38 mouse cellular contexts compared by ENCODE assay signal in the genomic region with DNA sequence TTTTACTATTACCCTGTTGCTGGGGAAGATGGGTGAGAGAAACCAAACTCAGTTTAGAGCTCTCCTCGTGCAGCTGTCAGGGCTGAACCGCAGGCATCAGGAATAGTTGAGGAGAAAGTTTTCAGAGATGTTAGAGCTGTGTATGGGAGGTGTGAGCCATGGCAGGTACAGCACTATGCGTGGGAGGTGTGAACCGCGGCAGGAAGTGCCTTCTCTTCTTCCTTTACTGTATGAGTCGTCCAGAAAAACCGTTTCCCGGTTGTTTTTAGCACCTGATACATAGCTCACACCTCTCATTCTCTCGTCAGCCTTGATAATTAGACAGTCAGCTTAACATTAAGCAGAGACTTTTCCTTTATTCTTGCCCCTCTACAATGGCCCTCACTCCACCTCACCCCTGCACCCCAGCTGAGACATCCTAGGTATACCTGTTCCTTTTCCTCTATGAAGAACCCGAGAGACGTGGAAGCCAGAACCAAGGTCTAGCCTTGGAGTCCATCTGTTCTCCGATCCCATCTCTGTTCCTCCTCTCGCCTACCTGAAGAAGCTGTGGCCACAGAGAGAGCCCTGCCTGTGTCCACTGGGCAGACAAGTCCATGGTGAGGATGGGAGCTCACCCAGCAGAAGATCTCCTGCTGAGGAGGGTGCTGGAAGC. TPM values are rescaled to one million over a fixed set of nuclear protein-coding genes. Genes with fewer than 3 reads are reported as not detected.
DNase-seq lines count a peak whose midpoint lies in the region; ATAC-seq and TF ChIP-seq lines count a peak whose summit lies in the region.
"Had no signal": no experiment of that assay in that cellular context is flagged by ENCODE, and none has a peak within 500 bp of the region (broad histone marks: within the 10 kb centered on the region; RNA-seq: fewer than 3 reads in every experiment).

No protein-coding gene starts in this region.

- no peak overlapping the region for H3K9ac ChIP-seq in heart, adult 2 months (ENCODE audit: low read depth, low read length)
- H3K9ac ChIP-seq: heart, embryonic 15.5 days; limb, embryonic 13.5 days; midbrain, embryonic 15.5 days; neural tube, embryonic 12.5 days; stomach, embryonic 15.5 days had no signal

- intact Hi-C loops in heart, adult 2 months (cut with DNase I): no loop called here

- H3K79me2 ChIP-seq in heart, adult 2 months (replicated peaks; ENCODE audit: control insufficient read depth, insufficient read depth, low read length): no peaks in the 10 kb centered on the region

- TF ChIP-seq CTCF in heart, adult 2 months (IDR thresholded peaks at IDR 0.05): no peak

- H3K4me1 ChIP-seq in heart, adult 2 months (ENCODE audit: control insufficient read depth, insufficient read depth, low read length): no peaks in the 10 kb centered on the region
- peaks cover 13% of the 10 kb centered on the region for H3K4me1 ChIP-seq in embryonic facial prominence, embryonic 10.5 days
- H3K4me1 ChIP-seq: heart, embryonic 15.5 days; midbrain, embryonic 15.5 days; neural tube, embryonic 12.5 days; stomach, embryonic 15.5 days had no signal

- DNase-seq in heart, adult 11 months: peak; percentile 78
- DNase-seq in heart, adult 2 months: no peak
- DNase-seq in CD4-positive helper T cell, adult 2 months (ENCODE audit: low read depth, low spot score): peak; percentile 74
- no peak for DNase-seq in embryonic facial prominence, embryonic 10.5 days (ENCODE audit: low spot score)
- DNase-seq in yolk sac, embryonic 10.5 days (ENCODE audit: low spot score): no peak
- DNase-seq: adrenal gland, postnatal 14 days; cerebellum, adult 11-12 months; cerebellum, adult 9-11 months; gastrocnemius, postnatal 10 days; kidney, postnatal 14 days; lung, adult 18-20 months; thymus, postnatal 14 days had no signal

- no peak for TF ChIP-seq POLR2A in heart, adult 2 months (IDR thresholded peaks at IDR 0.05; ENCODE audit: insufficient read depth, low read depth, low read length)

- TF ChIP-seq EP300 in heart, adult 2 months (IDR thresholded peaks at IDR 0.05; ENCODE audit: insufficient read depth, low read depth, low read length): no peak

- H3K27ac ChIP-seq in heart, adult 2 months: no peak overlapping the region
- H3K27ac ChIP-seq in embryonic facial prominence, embryonic 10.5 days (replicated peaks): no peak overlapping the region
- H3K27ac ChIP-seq: heart, embryonic 10.5 days; heart, embryonic 15.5 days; limb, embryonic 13.5 days; macrophage; midbrain, embryonic 15.5 days; neural tube, embryonic 12.5 days; stomach, embryonic 15.5 days had no signal

- ATAC-seq in CD4-positive, CD25-positive, alpha-beta regulatory T cell, adult 4 months: peak; percentile 92
- peak; percentile 97 for ATAC-seq in inflammation-experienced regulatory T-cells, adult 6 months
- ATAC-seq: forebrain, embryonic 14.5 days; hindbrain, embryonic 16.5 days; intestine, postnatal 0 days; midbrain, embryonic 15.5 days had no signal

- H3K4me3 ChIP-seq in heart, adult 2 months: no peak overlapping the region
- no peak overlapping the region for H3K4me3 ChIP-seq in embryonic facial prominence, embryonic 10.5 days
- H3K4me3 ChIP-seq: erythroblast, embryonic 14.5 days; heart, embryonic 10.5 days; heart, embryonic 15.5 days; limb, embryonic 13.5 days; midbrain, embryonic 15.5 days; neural tube, embryonic 12.5 days; stomach, embryonic 15.5 days had no signal

- H3K36me3 ChIP-seq in heart, adult 2 months (ENCODE audit: control insufficient read depth, insufficient read depth, low read length): no peaks in the 10 kb centered on the region
- H3K36me3 ChIP-seq in embryonic facial prominence, embryonic 10.5 days (replicated peaks): no peaks in the 10 kb centered on the region
- H3K36me3 ChIP-seq: G1E; heart, embryonic 10.5 days; heart, embryonic 15.5 days; limb, embryonic 13.5 days; midbrain, embryonic 15.5 days; neural tube, embryonic 12.5 days; stomach, embryonic 15.5 days had no signal

- no peaks in the 10 kb centered on the region for H3K27me3 ChIP-seq in heart, adult 2 months (ENCODE audit: control insufficient read depth, insufficient read depth, low read length)
- no peaks in the 10 kb centered on the region for H3K27me3 ChIP-seq in embryonic facial prominence, embryonic 10.5 days (replicated peaks; ENCODE audit: low read depth, poor library complexity, severe bottlenecking)
- H3K27me3 ChIP-seq: heart, embryonic 15.5 days; limb, embryonic 13.5 days; midbrain, embryonic 15.5 days; neural tube, embryonic 12.5 days; stomach, embryonic 15.5 days had no signal

- WGBS in heart, adult 2 months: 55% methylated on average over 13 of the region's 13 CpGs
- 86% methylated on average over 13 of the region's 13 CpGs for WGBS in embryonic facial prominence, embryonic 10.5 days

- H3K9me3 ChIP-seq in embryonic facial prominence, embryonic 10.5 days: no peaks in the 10 kb centered on the region
- H3K9me3 ChIP-seq: G1E; heart, embryonic 10.5 days; heart, embryonic 15.5 days; limb, embryonic 13.5 days; midbrain, embryonic 15.5 days; neural tube, embryonic 12.5 days; stomach, embryonic 15.5 days had no signal

RNA-seq across cellular contexts. Expression of a gene that starts 0.7 kb away (rescaled TPM):
- total RNA-seq in heart, adult 2 months (2021): not detected
- polyA plus RNA-seq in heart, adult 2 months (2012; rRNA removed): not detected in 2 replicates
- not detected for polyA plus RNA-seq in CD4-positive, CD25-positive, alpha-beta regulatory T cell, adult 4 months (2017; shearing (Covaris generic))
- polyA plus RNA-seq in inflammation-experienced regulatory T-cells, adult 6 months (2017; shearing (Covaris generic)): not detected
- not detected in 2 replicates for polyA plus RNA-seq in embryonic facial prominence, embryonic 10.5 days (2016; fragmentation: Nextera tagmentation; extraction: Ambion mirVana)
- total RNA-seq: adrenal gland, postnatal 14 days; gastrocnemius, postnatal 10 days; heart, postnatal 25 days; layer of hippocampus, postnatal 10 days; left cerebral cortex, adult 18-20 months; left cerebral cortex, postnatal 14 days; megakaryocyte-erythroid progenitor cell, adult 5-6 weeks had no signal
- polyA plus RNA-seq: embryonic facial prominence, embryonic 14.5 days; erythroblast, embryonic 14.5 days; forebrain, embryonic 14.5 days; G1E; gonadal fat pad, adult 2 months; heart, embryonic 10.5 days; heart, embryonic 15.5 days; hindbrain, embryonic 11.5 days; hindbrain, embryonic 16.5 days; intestine, postnatal 0 days; kidney, embryonic 14.5 days; liver, embryonic 11.5 days; lung, postnatal 0 days; macrophage; midbrain, embryonic 15.5 days; neural tube, embryonic 12.5 days; stomach, embryonic 15.5 days; urinary bladder, adult 2 months had no signal

RNA-seq across cellular contexts. Expression of a gene that starts 17.0 kb away (rescaled TPM):
- total RNA-seq in heart, adult 2 months (2021): not detected
- not detected in 2 replicates for polyA plus RNA-seq in heart, adult 2 months (2012; rRNA removed)
- under 1 TPM in 1 of 2 experiments, not detected in 1; 0.09 TPM for polyA plus RNA-seq in CD4-positive, CD25-positive, alpha-beta regulatory T cell, adult 4 months (2017; shearing (Covaris generic))
- polyA plus RNA-seq in inflammation-experienced regulatory T-cells, adult 6 months (2017; shearing (Covaris generic)): under 1 TPM; 0.28 to 0.86 (median 0.56) TPM
- not detected in 2 replicates for polyA plus RNA-seq in embryonic facial prominence, embryonic 10.5 days (2016; fragmentation: Nextera tagmentation; extraction: Ambion mirVana)
- total RNA-seq: adrenal gland, postnatal 14 days; gastrocnemius, postnatal 10 days; heart, postnatal 25 days; layer of hippocampus, postnatal 10 days; left cerebral cortex, adult 18-20 months; left cerebral cortex, postnatal 14 days; megakaryocyte-erythroid progenitor cell, adult 5-6 weeks had no signal
- polyA plus RNA-seq: embryonic facial prominence, embryonic 14.5 days; erythroblast, embryonic 14.5 days; forebrain, embryonic 14.5 days; G1E; gonadal fat pad, adult 2 months; heart, embryonic 10.5 days; heart, embryonic 15.5 days; hindbrain, embryonic 16.5 days; intestine, postnatal 0 days; kidney, embryonic 14.5 days; limb, embryonic 13.5 days; liver, embryonic 11.5 days; lung, postnatal 0 days; macrophage; midbrain, embryonic 15.5 days; neural tube, embryonic 12.5 days; stomach, embryonic 15.5 days; urinary bladder, adult 2 months had no signal

RNA-seq across cellular contexts. Expression of a gene that starts 28.3 kb away (rescaled TPM):
- total RNA-seq in heart, adult 2 months (2021): not detected
- not detected in 2 replicates for polyA plus RNA-seq in heart, adult 2 months (2012; rRNA removed)
- polyA plus RNA-seq in CD4-positive, CD25-positive, alpha-beta regulatory T cell, adult 4 months (2017; shearing (Covaris generic)): not detected
- not detected for polyA plus RNA-seq in inflammation-experienced regulatory T-cells, adult 6 months (2017; shearing (Covaris generic))
- not detected in 2 replicates for polyA plus RNA-seq in embryonic facial prominence, embryonic 10.5 days (2016; fragmentation: Nextera tagmentation; extraction: Ambion mirVana)
- total RNA-seq: adrenal gland, postnatal 14 days; gastrocnemius, postnatal 10 days; heart, postnatal 25 days; layer of hippocampus, postnatal 10 days; left cerebral cortex, adult 18-20 months; left cerebral cortex, postnatal 14 days; megakaryocyte-erythroid progenitor cell, adult 5-6 weeks had no signal
- polyA plus RNA-seq: embryonic facial prominence, embryonic 14.5 days; erythroblast, embryonic 14.5 days; forebrain, embryonic 14.5 days; G1E; gonadal fat pad, adult 2 months; heart, embryonic 10.5 days; heart, embryonic 15.5 days; hindbrain, embryonic 11.5 days; hindbrain, embryonic 16.5 days; intestine, postnatal 0 days; kidney, embryonic 14.5 days; limb, embryonic 13.5 days; liver, embryonic 11.5 days; lung, postnatal 0 days; macrophage; midbrain, embryonic 15.5 days; neural tube, embryonic 12.5 days; stomach, embryonic 15.5 days; urinary bladder, adult 2 months had no signal

RNA-seq across cellular contexts. Expression of a gene that starts 52.2 kb away (rescaled TPM):
- not detected for total RNA-seq in heart, adult 2 months (2021)
- polyA plus RNA-seq in heart, adult 2 months (2012; rRNA removed): not detected in 2 replicates
- polyA plus RNA-seq in CD4-positive, CD25-positive, alpha-beta regulatory T cell, adult 4 months (2017; shearing (Covaris generic)): not detected
- polyA plus RNA-seq in inflammation-experienced regulatory T-cells, adult 6 months (2017; shearing (Covaris generic)): not detected
- polyA plus RNA-seq in embryonic facial prominence, embryonic 10.5 days (2016; fragmentation: Nextera tagmentation; extraction: Ambion mirVana): not detected in 2 replicates
- total RNA-seq: adrenal gland, postnatal 14 days; G1E; gastrocnemius, postnatal 10 days; heart, postnatal 25 days; layer of hippocampus, postnatal 10 days; left cerebral cortex, adult 18-20 months; left cerebral cortex, postnatal 14 days; megakaryocyte-erythroid progenitor cell, adult 5-6 weeks had no signal
- polyA plus RNA-seq: embryonic facial prominence, embryonic 14.5 days; erythroblast, embryonic 14.5 days; forebrain, embryonic 14.5 days; G1E; gonadal fat pad, adult 2 months; heart, embryonic 10.5 days; heart, embryonic 15.5 days; hindbrain, embryonic 11.5 days; hindbrain, embryonic 16.5 days; intestine, postnatal 0 days; kidney, embryonic 14.5 days; limb, embryonic 13.5 days; liver, embryonic 11.5 days; lung, postnatal 0 days; macrophage; midbrain, embryonic 15.5 days; neural tube, embryonic 12.5 days; stomach, embryonic 15.5 days; urinary bladder, adult 2 months had no signal

RNA-seq across cellular contexts. Expression of a gene that starts 52.3 kb away (rescaled TPM):
- total RNA-seq in heart, adult 2 months (2021): 1 to 10 TPM; 5.4 to 5.6 TPM
- 6.4 and 9.0 TPM in 2 replicates for polyA plus RNA-seq in heart, adult 2 months (2012; rRNA removed)
- 1 to 10 TPM; 4.2 to 4.6 TPM for polyA plus RNA-seq in CD4-positive, CD25-positive, alpha-beta regulatory T cell, adult 4 months (2017; shearing (Covaris generic))
- polyA plus RNA-seq in inflammation-experienced regulatory T-cells, adult 6 months (2017; shearing (Covaris generic)): 1 to 10 TPM; 3.6 to 6.3 (median 5.3) TPM
- 17.4 and 19.3 TPM in 2 replicates for polyA plus RNA-seq in embryonic facial prominence, embryonic 10.5 days (2016; fragmentation: Nextera tagmentation; extraction: Ambion mirVana)
- polyA plus RNA-seq: erythroblast, embryonic 14.5 days had no signal

Comparison
In these comparisons a context has a peak if more than half of its experiments do, and no peak if none do; other contexts are left out.
1. DNase-seq: peak in heart, adult 11 months (single experiment) and CD4-positive helper T cell, adult 2 months (single experiment); none in heart, adult 2 months (0 of 2), embryonic facial prominence, embryonic 10.5 days (single experiment) and yolk sac, embryonic 10.5 days (single experiment).